Mouse (Mus musculus) urinary bladder, postnatal 10 days (tissue): ENCODE data around the gene Hoxb8.

Experiments used
- DNase-seq: peaks from one replicate; pipeline ENCODE4 v3.0.0; 2022; ENCODE audit warnings: low spot score

The Hoxb8 gene

DNA sequence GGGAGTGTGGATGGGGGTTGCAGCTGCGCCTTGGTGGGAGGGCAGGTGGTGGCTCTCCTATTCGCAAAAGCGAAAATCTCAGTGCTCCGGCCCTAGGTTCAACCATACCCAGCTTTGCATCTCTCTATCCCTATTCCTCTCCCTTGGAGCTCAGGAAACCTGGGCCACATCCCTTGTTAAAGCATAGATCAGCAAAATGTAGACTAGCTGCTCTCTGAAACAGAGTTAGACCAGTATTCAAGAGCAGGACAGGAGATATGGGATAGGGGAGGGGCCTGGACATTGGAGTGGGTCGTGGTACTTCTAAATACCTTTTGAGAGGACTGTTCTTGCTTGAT lies 33.6 kb downstream of the Hoxb8 start:
- no peak for DNase-seq

DNA sequence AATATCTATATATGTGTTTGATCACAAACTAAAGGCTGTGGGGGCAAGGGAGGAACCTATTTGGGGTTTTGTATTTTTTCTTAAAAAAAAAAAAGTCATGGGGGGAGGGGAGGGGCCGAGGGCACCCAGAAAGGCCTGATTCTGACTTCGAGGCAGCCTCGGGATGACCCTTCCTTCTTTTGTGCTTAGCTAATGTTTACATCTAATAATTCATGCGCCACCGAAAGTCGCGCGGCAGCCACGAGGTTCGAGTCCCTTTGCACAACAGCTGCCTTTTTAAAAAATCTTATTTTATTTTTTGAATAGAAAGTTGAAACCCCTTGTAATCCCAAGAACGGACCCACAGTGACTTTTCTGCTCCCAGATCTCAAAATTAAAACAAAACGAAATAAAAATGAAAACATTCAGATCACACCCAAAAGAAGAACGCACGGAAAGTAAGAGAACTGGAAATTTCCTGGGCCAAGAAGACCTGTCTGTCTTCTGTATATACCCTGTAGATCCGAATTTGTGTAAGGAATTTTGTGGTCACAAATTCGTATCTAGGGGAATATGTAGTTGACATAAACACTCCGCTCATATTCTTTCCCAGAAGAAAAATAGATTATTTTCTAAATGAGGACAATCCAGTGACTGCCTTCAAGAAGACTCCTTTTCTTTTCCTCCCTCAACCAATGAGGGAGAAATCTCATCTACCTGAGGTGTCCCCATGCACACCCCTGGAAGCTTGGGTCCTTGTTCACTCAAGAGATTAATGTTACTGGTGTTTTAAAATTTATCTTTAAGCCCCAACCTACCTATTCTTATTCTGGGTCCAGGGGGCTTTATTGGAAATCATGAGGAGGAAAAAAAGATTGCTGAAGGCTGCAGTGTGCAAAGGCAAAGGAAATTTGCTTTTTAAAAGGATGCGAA lies 35.2 kb downstream of the Hoxb8 start:
- no peak for DNase-seq

- DNase-seq = no peak
Measured at GRCm38 (mm10) chr11:96317608-96318367, 36.1 kb downstream of the Hoxb8 start, which contains the start of gene Hoxb4. Gene Hoxb4, plus strand, starts transcription at chr11:96318267.

GRCm38 (mm10) chr11:96318368-96319070 lies 36.8 kb downstream of the Hoxb8 start:
- no peak for DNase-seq

DNA sequence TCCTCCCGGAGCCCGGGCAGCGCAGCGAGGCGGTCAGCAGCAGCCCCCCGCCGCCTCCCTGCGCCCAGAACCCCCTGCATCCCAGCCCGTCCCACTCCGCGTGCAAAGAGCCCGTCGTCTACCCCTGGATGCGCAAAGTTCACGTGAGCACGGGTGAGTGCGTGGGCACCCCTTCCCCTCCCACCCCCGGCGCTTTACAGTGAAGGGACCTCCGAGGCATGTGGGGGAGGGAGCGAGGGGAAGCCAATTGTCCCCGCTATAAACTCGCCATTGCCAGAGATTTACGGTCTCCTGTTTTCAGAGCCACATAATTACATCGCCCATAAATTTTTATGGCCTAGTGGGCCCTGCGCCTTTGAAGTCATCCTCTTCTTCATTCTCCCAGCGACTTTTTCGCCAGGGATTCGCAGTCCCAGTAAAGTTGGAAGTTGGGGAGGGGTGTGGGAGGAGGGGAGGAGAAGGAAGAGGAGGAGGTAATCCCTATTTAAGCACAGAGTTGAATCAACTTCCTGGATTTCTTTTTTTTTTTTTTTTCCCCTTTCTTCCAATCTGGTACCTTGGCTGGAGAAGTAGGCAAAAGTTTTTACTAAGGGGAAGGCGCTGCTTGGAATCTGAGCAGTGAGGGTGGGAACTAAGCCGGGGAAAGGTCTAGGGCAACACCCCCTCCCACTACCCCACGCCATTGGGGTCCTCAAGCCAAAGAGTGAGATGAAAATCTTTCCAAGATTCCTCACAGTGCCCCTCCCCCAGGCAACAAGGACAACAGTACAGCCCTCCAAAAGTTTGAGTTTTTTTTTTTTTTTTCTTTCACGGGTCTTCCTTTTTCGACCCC lies 37.6 kb downstream of the Hoxb8 start:
- no peak for DNase-seq

DNA sequence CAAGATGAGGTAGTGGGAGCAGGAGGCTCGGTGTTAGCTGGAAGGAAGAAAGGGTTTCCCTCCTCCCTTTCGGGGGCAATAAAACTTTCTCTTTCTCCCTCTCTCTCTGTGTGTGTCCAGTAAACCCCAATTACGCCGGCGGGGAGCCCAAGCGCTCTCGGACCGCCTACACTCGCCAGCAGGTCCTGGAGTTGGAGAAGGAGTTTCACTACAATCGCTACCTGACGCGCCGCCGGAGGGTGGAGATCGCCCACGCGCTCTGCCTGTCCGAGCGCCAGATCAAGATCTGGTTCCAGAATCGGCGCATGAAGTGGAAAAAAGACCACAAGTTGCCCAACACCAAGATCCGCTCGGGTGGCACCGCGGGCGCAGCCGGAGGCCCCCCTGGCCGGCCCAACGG lies 38.2 kb downstream of the Hoxb8 start:
- DNase-seq = no peak

DNA sequence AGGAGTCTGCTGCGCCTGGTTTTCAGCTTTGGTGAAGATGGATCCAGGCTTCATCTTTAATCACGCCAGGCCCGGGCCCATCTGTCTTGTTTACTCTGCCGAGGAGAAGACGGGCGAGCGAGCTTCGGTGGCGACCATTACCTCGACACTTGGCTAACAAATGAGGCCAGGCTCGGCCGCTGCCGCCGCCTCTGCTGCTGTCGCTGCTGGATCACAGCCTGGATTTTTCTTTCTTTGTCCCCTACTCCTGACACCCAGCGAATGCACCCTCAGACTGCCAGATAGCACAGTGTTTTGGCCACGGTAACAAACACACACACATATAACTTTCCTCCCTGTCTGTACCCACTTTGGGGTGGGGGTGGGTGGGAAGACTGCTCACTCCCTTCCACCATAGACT lies 39.0 kb downstream of the Hoxb8 start:
- DNase-seq = no peak

DNA sequence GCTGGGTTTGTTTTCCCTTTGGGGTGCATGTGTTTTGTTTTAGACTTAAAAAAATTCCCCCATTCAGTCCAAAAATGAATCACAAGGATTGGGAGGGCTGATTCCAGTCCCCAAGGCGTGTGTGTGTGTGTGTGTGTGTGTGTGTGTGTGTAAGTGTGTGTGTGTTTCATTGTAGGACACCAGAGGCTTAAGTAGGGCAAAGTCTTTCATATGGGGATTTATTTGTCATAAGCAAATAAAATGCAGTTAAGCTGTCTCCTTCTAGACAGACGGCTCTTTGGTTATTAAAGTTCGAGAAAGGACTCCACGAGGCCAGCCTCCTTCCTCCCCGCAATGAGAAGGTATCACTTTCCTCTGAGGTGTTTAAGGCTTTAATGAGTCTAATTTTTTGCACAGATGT lies 40.1 kb downstream of the Hoxb8 start:
- DNase-seq = no peak

DNA sequence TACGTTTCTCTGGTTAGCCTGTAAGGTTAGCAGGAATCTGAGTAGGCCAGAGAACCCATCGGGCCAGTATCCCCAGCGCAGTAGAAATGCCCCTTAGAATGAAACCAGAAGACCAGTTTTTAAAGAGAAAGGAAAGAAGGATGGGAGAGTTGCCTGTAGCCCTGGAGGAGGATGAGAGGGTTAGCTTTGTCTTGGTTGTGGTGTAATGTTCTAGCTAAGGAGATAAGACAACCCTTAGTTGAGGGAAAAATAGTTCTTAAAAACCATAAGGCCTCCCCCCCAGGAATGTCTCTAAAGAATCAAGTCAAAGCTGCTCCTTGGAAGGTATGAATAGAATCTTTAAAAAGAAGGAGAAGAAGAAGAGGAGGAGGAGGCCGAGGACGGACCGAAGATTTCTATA lies 41.0 kb downstream of the Hoxb8 start:
- DNase-seq = no peak

- no peak for DNase-seq
Measured at GRCm38 (mm10) chr11:96323154-96323553, 41.4 kb downstream of the Hoxb8 start, which contains the start of gene Hoxb3. Gene Hoxb3, plus strand, starts transcription at chr11:96323326.

DNA sequence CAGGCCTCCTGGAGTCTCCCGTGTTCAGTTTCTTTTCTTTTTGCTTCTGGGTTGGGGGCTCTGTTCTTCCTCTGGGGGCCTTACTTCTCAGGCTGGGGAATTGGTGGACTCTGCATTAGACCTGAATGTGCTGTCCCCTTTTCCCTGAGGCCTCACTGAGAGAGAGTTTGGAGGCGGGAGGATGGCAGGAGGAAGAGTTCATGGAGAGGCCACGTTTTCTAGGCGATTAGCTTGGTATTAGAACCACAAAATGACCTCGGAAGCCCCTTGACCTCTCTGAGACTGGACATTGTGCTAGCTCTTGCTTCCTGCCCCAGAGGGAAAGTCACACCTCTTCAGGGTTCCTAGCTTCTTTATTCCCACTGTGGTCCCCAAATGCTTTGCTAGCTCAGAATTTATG lies 42.4 kb downstream of the Hoxb8 start:
- no peak for DNase-seq

DNA sequence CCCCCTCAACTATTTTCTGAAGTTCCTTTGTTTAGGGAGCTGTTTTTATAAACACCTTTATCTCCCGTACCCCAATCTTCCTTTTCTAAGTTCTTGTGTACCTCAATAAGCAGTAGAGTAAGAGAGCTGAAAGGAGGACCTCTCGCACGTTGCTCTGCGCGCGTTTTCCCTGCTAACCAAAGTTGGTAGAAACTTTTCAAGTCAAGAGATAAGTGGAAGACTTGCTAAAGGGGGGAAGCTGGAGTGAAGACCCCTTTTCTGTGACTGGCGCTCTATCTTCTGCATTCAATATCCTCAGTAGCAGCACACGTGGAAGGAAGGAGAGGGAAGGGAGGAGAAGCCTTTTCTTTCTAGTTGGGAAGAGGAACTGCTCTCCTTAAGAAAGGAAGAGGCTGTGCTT lies 43.3 kb downstream of the Hoxb8 start:
- no peak for DNase-seq

GRCm38 (mm10) chr11:96325747-96326212 lies 44.1 kb downstream of the Hoxb8 start:
- DNase-seq = no peak

- DNase-seq = no peak
Measured at GRCm38 (mm10) chr11:96326705-96327104, 45.0 kb downstream of the Hoxb8 start.

DNA sequence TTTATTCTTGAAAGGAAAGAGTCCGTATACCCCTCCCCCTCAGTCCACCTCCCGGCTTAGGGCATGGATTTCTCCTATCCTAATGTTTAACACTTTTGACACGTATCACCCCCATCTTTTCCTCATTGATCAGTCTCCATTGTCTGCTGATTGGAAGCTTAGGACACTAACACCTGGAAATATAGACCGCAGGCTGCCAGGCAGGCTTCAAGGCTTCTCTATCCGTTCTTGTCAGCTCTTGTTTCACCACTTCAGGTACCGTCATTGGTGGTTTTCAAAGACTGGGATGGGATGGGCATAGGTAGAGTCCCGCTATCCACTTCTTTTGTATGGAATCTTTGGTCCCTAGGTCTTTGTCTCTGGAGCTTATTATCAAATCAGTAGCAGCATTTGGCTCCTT lies 45.4 kb downstream of the Hoxb8 start:
- DNase-seq = no peak

- DNase-seq = no peak
Measured at GRCm38 (mm10) chr11:96327750-96328149, 46.0 kb downstream of the Hoxb8 start.

GRCm38 (mm10) chr11:96328605-96329004 lies 46.9 kb downstream of the Hoxb8 start:
- no peak for DNase-seq

DNA sequence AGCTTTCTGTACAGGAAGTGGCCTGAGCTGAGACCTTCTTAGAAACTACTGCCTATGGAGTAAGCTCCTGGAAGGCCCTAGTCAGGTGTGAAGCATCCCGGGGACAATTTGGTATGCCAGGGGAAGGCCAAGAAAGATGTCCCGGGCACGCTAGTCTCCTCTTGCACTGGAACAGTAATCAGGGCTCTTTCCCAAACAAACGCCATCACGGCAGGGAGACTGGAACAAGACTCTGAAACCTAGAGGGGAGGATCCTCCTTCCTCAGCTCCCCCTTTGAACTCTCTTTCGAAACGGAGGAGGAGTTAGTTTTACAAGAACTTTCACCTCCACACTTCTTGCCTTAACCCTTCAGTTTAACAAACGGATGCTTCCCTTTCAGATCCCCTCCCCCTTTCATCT lies 50.4 kb downstream of the Hoxb8 start:
- DNase-seq = no peak

- no peak for DNase-seq
Measured at GRCm38 (mm10) chr11:96332618-96333032, 50.9 kb downstream of the Hoxb8 start.

DNA sequence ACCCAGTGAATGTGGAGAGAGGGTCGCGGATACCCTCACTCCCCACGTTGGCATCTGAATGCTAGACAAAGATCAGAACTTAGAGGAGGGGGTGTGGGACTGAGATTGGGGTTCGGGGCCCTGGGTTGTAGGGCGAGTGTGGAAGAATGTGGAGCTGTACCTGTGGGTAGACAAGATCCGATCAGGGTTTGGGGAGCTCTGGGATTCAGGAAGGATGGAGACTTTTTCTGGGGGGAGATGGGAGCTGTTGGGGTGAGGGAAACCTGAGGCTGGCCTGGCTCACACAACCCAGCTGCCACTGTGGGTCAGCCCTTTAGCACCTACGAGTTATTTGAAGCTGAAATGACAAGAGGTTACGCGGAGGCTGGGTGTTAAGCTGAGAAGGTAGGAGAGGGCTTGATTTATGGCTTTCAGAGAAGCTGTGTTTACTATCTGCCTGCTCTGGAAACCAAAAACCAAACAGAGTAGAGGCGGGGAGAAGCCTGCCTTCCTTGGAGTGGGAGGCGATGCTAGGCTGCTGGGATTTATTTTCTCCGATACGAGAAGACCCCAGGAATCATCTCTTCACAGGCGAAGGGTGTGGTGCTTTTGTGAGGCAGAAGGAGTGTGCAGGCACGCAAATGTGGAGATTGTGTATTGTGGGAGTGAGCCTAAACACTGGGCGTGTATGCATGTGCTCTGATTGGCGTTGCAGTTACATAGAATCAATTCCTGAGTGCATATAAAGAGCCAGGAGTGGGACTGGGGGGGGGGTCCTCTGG lies 51.7 kb downstream of the Hoxb8 start:
- no peak for DNase-seq

DNA sequence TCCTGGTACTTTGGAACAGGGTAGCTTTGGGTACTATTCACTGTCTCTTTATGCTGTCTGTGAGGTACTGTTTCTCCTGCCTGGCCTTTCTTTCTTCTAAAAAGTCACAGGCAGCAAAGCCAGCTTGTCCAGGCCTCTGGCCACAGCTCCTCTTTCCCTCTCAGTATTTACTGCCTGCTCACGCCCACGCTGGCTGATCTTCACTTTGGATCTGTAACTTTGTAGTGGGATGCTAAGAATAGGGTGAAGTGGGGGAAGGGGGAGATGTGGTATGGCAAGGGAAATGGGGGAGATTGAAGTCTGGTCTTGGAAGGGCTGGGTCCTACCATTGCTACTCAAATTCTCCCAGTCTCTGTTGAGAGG lies 52.3 kb downstream of the Hoxb8 start:
- no peak for DNase-seq
